Mouse (Mus musculus) bone marrow macrophage, adult 2 months (primary cell): Measurements from ENCODE around the gene Gjb3.

Source experiments
- CTCF ChIP-seq: IDR thresholded peaks from 2 replicates; pipeline ENCODE4 v1.5.1; 2012; ENCODE audit warnings: low read depth, mild to moderate bottlenecking, low read length, moderate library complexity
- POLR2A ChIP-seq: IDR thresholded peaks from 2 replicates; pipeline ENCODE4 v1.6.1; 2012; ENCODE audit warnings: mild to moderate bottlenecking, low read depth, low read length, borderline replicate concordance

DNA sequence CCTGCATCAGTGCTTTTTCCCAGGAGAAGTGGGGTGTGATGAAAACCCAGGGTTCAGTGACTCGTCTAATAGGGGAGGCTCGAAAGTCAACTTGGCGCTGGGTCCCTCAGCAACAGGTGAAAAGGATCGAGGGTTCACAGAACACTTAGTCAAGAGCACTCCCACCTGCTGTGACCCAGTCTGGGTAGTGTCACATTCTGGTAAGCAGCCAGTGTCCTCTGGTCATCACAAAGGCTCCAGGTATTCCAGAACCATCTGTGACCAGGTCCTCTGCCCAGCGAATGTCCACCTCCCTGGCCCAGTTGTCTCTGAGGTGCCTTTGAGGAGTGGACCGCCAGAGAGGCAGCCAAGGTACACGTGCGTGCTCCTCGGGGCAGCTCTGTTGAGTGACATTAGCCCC lies 19.1 kb downstream of the Gjb3 start:
- TF ChIP-seq POLR2A: no peak
- no peak for TF ChIP-seq CTCF
